Mouse (Mus musculus) embryonic stem cell, embryonic (primary cell): ENCODE measurements around the gene Bmpr1b.

ENCODE experiments used
- CTCF ChIA-PET, 4 experiments: fragments of 300-600 bp in 2 of 4; fragments of 350-600 bp in 2 of 4; sonication (Branson Sonifier 250); formaldehyde crosslinking; loops; one replicate each; lab custom pipeline; 2022; ENCODE audit warnings: inconsistent platforms in 2 of 4; lab: Charles Lee
- POLR2A ChIA-PET, 4 experiments: fragments of 300-600 bp in 2 of 4; fragments of 350-600 bp in 2 of 4; sonication (Branson Sonifier 250); formaldehyde crosslinking; loops; one replicate each; lab custom pipeline; 2022; ENCODE audit warnings: antibody characterized with exemption in 4 of 4, inconsistent platforms in 1 of 4; lab: Charles Lee

Gene Bmpr1b

DNA sequence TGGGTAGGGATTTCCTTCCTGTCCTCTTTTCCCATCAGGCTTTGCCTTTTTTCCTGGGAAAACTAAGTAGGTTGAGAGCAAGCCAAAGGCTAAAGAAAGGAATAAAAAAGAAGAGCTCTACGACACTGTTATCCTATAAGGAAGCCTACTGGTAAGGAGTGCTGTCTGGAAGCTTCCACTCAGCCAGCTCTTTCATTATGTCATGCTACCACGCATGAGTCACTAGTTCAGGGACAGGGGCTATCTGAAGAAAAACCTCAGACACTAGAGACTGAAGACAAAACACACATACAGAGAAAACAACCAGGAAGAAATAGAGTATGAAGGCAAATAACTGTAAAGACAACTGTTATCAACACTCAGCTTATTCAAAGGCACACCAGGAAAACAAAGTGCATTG is 286.7 kb downstream of the Bmpr1b start:
- CTCF ChIA-PET, result no interaction called here
- POLR2A ChIA-PET, result no interaction called here

DNA sequence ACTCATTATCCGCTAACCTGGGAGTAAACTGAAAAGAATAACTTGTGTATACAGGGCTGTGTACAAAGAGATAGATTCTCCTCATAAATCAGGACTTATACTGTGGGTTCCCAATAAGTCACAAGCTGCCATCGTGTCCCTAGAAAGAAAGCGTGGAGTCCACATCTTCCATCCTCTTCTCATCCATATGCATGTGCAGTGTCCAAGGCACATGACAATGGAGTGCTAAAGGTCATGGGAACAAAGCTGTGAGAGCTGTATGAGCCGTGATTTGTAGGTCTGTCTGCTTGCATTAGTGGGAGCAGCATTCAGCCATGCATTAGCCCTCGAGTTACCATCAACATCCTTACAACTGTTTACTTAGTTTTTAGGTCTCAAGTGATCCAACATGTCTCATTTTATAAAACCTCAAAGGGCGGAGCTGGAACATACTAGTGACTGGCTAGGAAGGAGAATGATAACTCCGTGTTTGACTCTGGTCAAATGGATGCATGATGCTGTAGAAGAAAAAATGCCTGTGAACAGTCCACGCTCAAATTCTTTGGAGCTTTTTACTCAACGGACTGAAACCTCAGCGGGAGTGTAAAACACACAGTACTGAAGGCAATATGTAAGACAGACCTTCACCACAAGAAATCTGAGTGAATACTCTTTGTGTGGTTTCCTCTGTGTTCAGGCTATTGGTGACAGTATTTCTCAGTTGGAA is 296.7 kb downstream of the Bmpr1b start:
- CTCF ChIA-PET, result no interaction called here
- POLR2A ChIA-PET, result no interaction called here

DNA sequence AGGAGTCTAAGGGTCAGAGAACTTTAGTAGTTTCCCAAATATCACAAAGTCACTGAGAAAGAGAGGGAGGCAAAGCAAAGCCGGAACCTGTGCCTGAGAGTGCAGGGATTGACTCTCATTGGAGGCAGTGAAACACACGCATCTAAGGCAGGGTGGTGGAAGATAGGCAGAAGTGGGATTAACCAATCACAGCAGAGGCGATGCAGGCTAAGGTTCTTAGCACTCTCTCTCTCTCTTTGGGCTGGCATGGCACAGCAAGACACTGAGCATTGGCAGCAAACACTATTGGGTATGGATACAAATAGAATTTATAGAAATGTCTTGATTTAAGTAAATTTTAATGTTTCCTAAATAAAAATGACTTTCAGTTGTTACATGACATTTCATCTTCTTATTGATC is 297.4 kb downstream of the Bmpr1b start:
- ChIA-PET POLR2A (no interaction called here), CTCF (no interaction called here)

DNA sequence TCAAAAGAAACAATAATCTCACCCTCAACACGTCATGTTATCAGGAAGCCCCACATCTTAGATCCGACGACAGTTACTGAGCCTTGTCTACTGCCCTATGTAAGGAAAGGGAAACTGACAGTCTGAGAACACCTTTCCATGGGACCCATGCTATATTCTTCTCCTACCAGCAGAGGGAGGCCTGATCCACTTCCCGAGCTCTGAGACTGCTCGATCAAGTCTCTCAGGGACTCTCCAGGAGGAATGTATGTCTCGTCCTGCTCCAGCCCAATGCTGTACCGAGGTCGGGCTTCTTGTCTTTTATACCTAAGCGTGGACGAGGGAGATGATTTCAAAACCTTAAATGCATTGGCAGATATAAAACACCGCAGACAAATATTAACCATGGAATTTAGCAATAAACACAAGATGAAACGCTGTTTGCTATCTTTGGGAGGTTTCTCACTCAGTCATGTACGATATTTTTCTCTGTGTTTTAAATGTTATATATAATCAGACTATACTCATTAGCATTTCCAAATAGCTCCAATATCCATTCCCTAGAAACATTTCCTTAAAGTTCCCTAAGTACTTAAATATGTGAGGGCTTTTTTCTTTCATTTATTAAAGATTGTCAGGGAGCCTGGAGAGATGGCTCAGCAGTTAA is 306.3 kb downstream of the Bmpr1b start:
- ChIA-PET CTCF (interaction anchor here in 3 of 4 experiments (0.5 to 0.6 kb wide), 5 partner anchors 11 to 147 kb away, joined by 3 to 5 read pairs (median 3); no protein-coding TSS in a partner anchor), POLR2A (interaction anchor here in 1 of 4 experiments (1.3 kb wide), 1 partner anchor 18 kb away, joined by 4 read pairs; no protein-coding TSS in a partner anchor)

DNA sequence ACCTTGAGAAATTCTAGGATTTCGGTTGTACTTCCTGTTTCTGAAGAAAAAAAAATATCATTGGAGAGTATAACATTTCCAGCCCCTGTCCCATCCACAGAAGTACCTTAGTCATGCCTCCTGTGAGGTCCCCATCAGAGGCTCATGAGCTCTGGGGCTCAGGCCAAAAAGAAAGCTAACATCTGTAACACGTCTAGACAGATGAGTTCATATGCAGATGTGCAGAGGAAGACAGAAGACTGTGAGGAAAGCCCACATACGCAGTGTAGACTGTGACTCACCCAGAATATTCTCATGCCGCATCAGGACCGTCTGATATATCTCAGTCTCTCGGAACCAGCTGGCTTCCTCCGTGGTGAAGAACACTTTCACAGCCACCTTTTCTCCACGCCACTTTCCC is 312.1 kb downstream of the Bmpr1b start:
- POLR2A ChIA-PET, result no interaction called here

DNA sequence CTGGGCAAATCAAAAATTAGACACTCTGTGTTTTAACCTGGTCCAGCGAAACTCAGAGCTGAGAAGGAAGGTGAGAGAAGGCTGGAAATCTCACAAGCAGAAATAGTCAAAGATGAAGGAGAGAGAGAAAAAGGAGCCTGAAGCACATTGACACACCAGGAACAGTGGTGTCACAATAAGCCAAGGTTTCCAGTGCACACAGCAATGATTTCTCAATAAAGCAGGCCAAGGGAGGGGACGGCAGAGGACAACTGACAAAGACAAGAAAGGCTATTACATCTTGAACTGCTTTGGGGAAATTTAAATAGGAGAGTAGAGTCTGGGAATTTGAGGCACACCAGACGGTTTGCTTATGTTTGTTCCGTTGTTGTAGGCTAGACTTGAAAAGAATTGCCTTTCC is 314.9 kb downstream of the Bmpr1b start:
- CTCF ChIA-PET, result interaction anchor here in 1 of 4 experiments (0.6 kb wide), 1 partner anchor 261 kb away, joined by 3 read pairs; no protein-coding TSS in a partner anchor

More for the DNA sequence above, 312.1 kb downstream of the Bmpr1b start:
- CTCF ChIA-PET, result interaction anchor here in 1 of 4 experiments (0.6 kb wide), 1 partner anchor 763 kb away, joined by 4 read pairs; no protein-coding TSS in a partner anchor

DNA sequence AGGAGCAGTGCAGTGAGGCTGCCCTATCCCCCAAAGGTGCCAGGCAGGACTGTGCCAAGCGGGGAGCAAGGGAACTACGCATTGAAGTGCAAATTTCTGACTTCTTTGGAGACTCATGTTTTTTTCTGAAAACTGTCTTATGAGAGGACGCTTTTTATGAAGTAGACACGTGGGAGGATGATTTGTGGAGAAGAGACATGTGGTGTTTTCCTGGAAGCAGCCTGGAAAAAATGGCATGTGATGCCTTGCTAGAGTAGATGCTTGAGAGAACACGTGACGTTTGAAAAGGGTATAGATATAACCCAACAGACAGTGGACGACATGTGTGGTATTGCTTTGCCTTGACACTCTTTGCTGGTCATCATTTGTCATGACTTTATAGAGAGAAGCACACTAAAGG is 319.1 kb downstream of the Bmpr1b start:
- CTCF ChIA-PET, result no interaction called here
- POLR2A ChIA-PET, result interaction anchor here in 1 of 4 experiments (1.3 kb wide), 1 partner anchor 8 kb away, joined by 4 read pairs; no protein-coding TSS in a partner anchor

More for the DNA sequence above, 314.9 kb downstream of the Bmpr1b start:
- POLR2A ChIA-PET, result no interaction called here

DNA sequence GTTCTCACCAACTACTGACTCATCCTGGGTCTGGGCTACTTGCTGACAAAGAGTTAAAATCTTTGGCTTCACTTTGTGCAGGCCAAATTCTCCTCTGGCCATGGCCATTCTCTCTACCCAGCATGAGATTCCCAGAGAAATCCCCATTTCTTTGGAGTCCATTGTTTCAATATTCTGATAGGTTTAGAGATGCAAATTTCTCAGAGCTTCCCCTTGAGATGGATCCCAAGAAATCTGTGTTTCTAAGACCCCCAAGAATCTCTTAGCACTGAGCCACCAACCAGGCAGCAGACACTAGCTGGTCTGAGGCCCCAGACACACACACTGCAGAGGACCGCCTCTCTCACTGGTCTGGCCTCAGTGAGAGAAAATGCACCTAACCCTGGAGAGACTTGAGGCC is 320.0 kb downstream of the Bmpr1b start:
- CTCF ChIA-PET, result interaction anchor here in 2 of 4 experiments (0.8 to 1.3 kb wide), 2 partner anchors 14 to 480 kb away, joined by 3 to 12 read pairs; no protein-coding TSS in a partner anchor
- POLR2A ChIA-PET, result interaction anchor here in 1 of 4 experiments (0.6 to 1.3 kb wide), 3 partner anchors 9 to 772 kb away, joined by 3 to 5 read pairs (median 4); no protein-coding TSS in a partner anchor

DNA sequence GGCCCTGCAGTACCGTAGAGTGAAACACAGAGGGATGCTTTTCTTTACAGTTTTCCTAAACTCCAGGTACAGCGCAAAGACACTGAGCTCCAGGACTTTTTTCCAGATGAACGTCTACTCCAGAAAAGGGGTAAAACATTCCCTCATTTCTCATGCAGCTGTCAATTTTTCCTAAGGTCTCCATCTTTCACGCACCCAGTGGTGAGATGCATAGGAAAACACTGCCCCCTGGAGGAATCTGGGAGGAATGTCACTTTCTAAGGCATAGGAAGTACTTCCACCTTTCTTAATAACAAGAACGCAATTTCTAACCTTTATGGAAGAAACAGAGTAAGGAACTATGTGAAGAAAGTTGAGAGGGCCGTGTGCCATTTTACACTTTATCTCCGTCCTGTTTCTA is 330.4 kb downstream of the Bmpr1b start:
- POLR2A ChIA-PET, result no interaction called here
- CTCF ChIA-PET, result no interaction called here

DNA sequence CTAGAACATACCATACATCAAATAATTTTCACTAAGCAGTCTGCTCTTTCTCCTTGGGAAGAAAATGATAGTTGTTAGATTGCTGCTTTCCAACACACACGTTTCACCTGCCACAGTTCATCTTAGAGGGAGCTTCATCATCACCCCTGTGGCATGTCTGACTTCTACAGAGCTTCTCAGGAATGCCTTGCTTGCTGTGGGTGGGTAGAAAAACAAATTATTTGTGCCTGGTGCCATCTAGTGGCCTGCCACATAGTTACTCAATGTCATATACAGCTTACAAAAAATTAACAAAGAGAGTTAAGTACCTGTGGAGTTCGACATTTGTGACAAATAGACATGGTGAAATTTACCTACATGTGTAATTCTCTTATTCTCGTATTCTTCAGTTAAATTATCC is 338.1 kb downstream of the Bmpr1b start:
- POLR2A ChIA-PET, result interaction anchor here in 2 of 4 experiments (0.6 to 0.9 kb wide), 2 partner anchors 210 to 248 kb away, joined by 3 to 4 read pairs; no protein-coding TSS in a partner anchor
- CTCF ChIA-PET, result interaction anchor here (0.5 to 1.1 kb wide), 9 partner anchors 44 to 1289 kb away, joined by 3 to 26 read pairs (median 5); no protein-coding TSS in a partner anchor

DNA sequence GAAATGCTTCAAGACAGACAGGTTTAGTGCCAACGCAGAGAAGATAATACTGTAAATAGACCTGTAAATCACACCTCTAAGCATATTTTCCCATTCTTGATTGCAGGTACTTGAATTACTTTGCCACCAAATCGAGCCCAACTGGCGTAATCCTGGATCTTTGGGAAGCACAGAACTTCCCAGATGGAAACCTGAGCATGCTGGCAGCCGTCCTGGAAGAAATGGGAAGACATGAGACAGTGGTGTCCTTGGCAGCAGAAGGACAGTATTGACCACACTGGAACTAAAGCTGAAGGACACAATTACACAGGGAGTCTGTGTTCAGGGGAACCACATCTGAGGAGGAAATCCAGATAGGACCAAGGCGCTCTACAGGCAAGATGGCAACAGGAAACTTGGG is 340.9 kb downstream of the Bmpr1b start:
- POLR2A ChIA-PET, result no interaction called here

DNA sequence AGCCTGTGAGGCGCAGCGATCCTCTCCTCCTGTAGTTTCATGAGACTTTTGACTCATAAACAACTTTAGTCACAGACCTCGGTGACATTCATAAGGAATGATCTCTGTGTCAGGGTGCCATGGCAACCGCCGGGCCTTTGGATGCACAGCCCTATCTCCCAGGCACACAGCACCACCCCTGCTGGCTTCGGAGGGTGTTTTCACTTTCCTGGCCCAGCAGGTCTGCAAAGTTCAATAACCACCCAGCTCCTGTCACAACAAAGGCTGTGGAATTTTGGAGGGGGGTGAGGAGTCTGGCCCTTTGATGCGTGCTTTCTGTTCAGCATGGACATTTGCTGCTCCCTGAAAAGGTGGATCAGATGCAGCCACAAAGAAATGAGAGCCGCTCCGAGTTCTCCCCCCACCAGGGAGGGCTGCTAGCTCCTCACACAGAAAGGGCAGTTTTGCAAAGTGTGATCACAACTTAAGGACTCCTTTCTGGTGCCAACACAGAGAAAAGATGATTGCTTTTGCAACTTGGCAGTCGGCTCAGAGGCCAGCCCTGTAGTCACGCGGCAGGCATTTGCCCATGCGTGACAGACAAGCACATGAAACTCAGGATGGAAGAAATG is 349.8 kb downstream of the Bmpr1b start:
- ChIA-PET CTCF (interaction anchor here in 1 of 4 experiments (0.6 kb wide), 1 partner anchor 655 kb away, joined by 3 read pairs; no protein-coding TSS in a partner anchor), POLR2A (interaction anchor here in 1 of 4 experiments (1.0 kb wide), 1 partner anchor 453 kb away, joined by 4 read pairs; no protein-coding TSS in a partner anchor)

More for the DNA sequence above, 340.9 kb downstream of the Bmpr1b start:
- CTCF ChIA-PET, result no interaction called here

DNA sequence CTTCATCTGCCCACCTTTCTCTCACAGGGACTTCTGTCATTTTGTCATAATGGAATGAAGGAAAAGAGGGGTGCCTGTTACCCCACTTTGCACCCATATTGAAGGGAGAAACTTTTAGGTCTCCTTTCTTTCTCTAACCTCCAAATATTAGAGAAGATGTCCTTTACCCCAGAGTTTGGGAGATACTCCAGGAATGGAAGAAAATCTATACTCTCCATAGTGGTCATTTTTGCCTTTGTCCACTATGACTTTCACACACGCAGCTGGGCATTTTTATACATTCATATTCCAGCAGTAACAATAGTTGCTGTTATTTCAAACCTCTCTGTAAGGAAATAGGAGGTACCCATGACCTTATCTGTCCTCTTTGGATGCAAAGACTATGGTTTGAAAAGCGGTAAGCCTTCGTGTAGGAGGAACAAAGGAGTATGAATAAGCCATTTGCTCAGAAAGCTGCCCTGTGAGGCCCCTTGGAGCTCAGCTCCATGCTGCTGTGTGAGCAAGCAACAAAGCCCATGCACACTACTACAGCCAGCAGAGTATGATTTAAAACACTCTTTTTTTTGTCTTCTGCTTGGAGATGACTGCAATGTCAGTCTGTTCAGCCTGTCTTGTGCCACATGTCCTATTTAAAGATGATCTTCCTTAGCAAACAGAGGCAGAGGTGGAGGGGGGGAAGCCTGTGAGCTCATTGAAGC is 350.5 kb downstream of the Bmpr1b start:
- ChIA-PET CTCF (interaction anchor here in 1 of 4 experiments (0.6 kb wide), 1 partner anchor 656 kb away, joined by 3 read pairs; no protein-coding TSS in a partner anchor), POLR2A (interaction anchor here in 1 of 4 experiments (1.0 kb wide), 1 partner anchor 452 kb away, joined by 4 read pairs; no protein-coding TSS in a partner anchor)

DNA sequence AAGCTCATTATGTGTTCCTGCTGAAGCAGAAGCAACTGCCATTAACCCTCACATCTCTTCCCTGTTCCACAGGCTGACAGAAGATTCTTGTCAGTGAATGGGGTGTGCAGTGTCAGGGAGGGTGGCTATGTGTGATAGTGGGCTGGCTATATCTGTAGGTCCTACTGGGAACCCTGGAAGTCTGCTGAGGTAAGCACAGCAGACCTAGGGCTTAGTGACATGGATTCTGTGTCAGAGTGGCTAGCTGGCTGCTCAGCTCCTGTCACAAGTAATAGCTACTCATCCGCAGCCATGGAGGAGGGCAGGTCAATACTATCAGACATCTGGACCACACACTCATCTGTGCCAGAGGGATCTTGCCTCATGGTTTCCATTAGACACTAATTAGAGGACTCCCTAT is 354.4 kb downstream of the Bmpr1b start:
- ChIA-PET CTCF (no interaction called here), POLR2A (no interaction called here)

DNA sequence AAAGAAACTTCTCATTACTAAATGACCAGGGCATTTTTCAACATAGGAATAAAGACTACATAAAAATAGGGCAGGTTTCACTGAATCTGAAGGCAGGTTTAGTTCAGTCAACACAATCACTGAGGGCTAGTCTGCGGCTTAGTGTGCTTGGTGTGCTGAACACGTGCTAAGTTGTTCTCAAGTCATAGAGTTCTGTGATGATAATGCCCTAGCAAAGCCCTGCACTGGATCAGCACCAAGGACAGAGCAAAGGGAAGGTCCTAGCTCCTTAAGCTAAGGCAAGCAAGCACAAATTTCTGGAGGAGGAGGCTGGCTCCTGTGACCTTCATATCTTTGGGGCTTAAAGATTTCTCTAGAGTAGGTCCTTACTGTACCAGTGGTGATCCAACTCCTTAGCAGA is 357.9 kb downstream of the Bmpr1b start:
- ChIA-PET CTCF (no interaction called here), POLR2A (interaction anchor here in 2 of 4 experiments (0.6 kb wide), 2 partner anchors 13 to 1656 kb away, joined by 3 to 6 read pairs; no protein-coding TSS in a partner anchor)

DNA sequence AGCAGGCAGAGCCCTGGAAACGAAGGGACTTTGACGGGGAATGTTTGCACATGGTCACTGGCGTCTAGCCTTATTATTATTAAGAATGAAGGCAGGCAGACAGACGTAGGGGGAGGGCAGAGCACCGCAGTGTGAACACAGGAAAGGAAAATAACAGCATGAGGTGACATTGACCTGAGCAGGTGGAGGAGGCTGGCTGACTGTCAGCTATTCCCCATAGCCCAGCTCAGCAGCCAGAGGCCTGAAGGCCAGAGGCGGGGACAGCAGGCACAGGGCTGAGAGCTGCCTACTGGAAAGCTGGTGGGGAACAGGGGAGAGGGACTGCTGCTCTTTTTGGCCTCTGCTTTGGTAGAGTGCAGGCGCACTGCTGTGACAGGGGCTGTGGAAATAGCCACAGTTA is 358.3 kb downstream of the Bmpr1b start:
- CTCF ChIA-PET, result interaction anchor here in 1 of 4 experiments (0.5 kb wide), 1 partner anchor 481 kb away, joined by 3 read pairs; no protein-coding TSS in a partner anchor

DNA sequence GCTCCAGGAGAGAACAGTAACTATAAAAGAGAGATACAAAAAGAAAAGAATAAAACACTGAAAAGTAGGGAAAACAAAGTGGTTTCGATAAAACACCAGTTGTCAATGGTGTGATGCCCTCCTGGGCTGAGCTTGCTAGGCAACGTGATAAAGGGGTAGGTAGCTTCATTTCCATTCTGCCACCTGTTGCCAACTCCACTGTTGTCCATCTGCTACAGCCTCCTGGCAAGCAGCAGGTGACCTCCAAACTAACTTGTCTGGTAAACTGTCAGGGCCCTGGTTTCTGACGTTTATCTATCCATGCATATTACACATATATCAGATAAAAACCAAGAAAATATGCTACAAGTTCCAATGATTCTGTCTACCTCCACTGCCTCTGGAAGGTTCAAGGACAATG is 359.6 kb downstream of the Bmpr1b start:
- ChIA-PET POLR2A (no interaction called here), CTCF (no interaction called here)

More for the DNA sequence above, 358.3 kb downstream of the Bmpr1b start:
- POLR2A ChIA-PET, result interaction anchor here in 1 of 4 experiments (0.6 kb wide), 1 partner anchor 13 kb away, joined by 6 read pairs; no protein-coding TSS in a partner anchor

DNA sequence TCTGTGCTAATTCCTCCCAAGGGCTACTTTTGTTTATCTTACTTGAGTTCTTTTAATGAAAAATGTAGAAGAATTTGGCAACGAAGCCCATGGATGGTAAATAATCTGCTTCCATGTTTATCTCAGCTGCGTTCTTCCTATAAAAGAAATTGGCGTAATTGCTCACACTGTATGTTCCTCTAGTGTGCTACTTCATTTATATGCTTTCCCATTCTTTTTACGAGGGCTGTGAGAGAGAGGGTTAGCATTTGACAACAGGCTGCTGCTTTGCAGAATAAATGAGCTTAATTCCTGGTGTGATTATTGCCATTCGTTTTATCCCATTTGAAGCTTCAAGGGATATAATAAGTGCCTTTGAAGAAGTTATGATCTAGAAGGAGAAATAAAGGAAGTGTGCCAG is 365.1 kb downstream of the Bmpr1b start:
- CTCF ChIA-PET, result no interaction called here
- POLR2A ChIA-PET, result no interaction called here
